Comparison of ENCODE assay signal across 31 mouse cellular contexts in the genomic region with DNA sequence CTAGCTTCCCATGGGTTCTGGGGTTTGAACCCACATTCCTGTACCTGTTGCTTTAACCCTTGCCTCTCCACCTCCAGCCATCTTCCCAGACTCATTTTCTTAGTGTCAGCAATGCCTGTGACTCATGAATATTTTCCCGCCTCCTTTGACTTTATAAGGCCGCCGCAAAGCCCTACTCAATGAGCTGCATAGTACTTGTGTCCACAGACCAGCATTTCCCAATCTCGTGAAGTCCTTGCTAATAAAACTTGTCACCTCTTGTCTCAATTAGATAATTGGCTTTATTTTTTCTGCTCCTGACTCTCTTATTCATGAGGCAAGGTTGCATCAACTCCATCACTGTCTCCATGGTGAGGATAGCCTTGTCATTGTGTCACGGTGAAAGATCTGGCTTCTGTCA. TPM values are rescaled to one million over a fixed set of nuclear protein-coding genes. Genes with fewer than 3 reads are reported as not detected.
"Had no signal": no experiment of that assay in that cellular context is flagged by ENCODE, and none has a peak within 500 bp of the region (broad histone marks: within the 10 kb centered on the region; RNA-seq: fewer than 3 reads in every experiment).

No protein-coding gene starts in this region.

- H3K4me2 ChIP-seq: embryonic facial prominence, embryonic 12.5 days; embryonic facial prominence, embryonic 13.5 days; embryonic facial prominence, embryonic 15.5 days; forebrain, embryonic 12.5 days; forebrain, embryonic 13.5 days; forebrain, embryonic 15.5 days had no signal

- ATAC-seq: forebrain, embryonic 13.5 days; forebrain, embryonic 14.5 days; forebrain, embryonic 15.5 days; forebrain, embryonic 16.5 days; forebrain, postnatal 0 days had no signal

- H3K4me1 ChIP-seq: embryonic facial prominence, embryonic 10.5 days; embryonic facial prominence, embryonic 12.5 days; embryonic facial prominence, embryonic 13.5 days; embryonic facial prominence, embryonic 15.5 days; forebrain, embryonic 10.5 days; forebrain, embryonic 12.5 days; forebrain, embryonic 13.5 days; forebrain, embryonic 15.5 days had no signal

- DNase-seq: cerebellum, adult 2 months; cerebellum, adult 8-10 months; cerebellum, adult 9-10 months; cerebellum, adult 9-11 months; cerebellum, postnatal 10 days; cerebellum, postnatal 14 days; cerebellum, postnatal 25 days; cerebellum, postnatal 36 days; embryo, embryonic 11 days; forebrain, postnatal 0 days; gastrocnemius, adult 2 months; gastrocnemius, postnatal 10 days; gastrocnemius, postnatal 14 days; gastrocnemius, postnatal 25 days; gastrocnemius, postnatal 36 days; heart, adult 18-20 months; heart, adult 2 months had no signal

- H3K27ac ChIP-seq: embryonic facial prominence, embryonic 10.5 days; embryonic facial prominence, embryonic 12.5 days; embryonic facial prominence, embryonic 13.5 days; embryonic facial prominence, embryonic 15.5 days; forebrain, embryonic 10.5 days; forebrain, embryonic 12.5 days; forebrain, embryonic 13.5 days; forebrain, embryonic 15.5 days; gastrocnemius, adult 2 months; heart, adult 2 months had no signal

- H3K27me3 ChIP-seq: embryonic facial prominence, embryonic 12.5 days; embryonic facial prominence, embryonic 13.5 days; embryonic facial prominence, embryonic 15.5 days; forebrain, embryonic 12.5 days; forebrain, embryonic 13.5 days; forebrain, embryonic 15.5 days had no signal

- H3K4me3 ChIP-seq: embryonic facial prominence, embryonic 10.5 days; embryonic facial prominence, embryonic 12.5 days; embryonic facial prominence, embryonic 13.5 days; embryonic facial prominence, embryonic 15.5 days; erythroblast, embryonic 14.5 days; forebrain, embryonic 10.5 days; forebrain, embryonic 12.5 days; forebrain, embryonic 13.5 days; forebrain, embryonic 15.5 days; gastrocnemius, adult 2 months; heart, adult 2 months had no signal

- H3K9me3 ChIP-seq: embryonic facial prominence, embryonic 10.5 days; embryonic facial prominence, embryonic 12.5 days; embryonic facial prominence, embryonic 13.5 days; embryonic facial prominence, embryonic 15.5 days; forebrain, embryonic 10.5 days; forebrain, embryonic 12.5 days; forebrain, embryonic 13.5 days; forebrain, embryonic 15.5 days had no signal

- H3K9ac ChIP-seq: embryonic facial prominence, embryonic 12.5 days; embryonic facial prominence, embryonic 13.5 days; embryonic facial prominence, embryonic 15.5 days; forebrain, embryonic 12.5 days; forebrain, embryonic 13.5 days; forebrain, embryonic 15.5 days; forebrain, postnatal 0 days had no signal

- H3K36me3 ChIP-seq: embryonic facial prominence, embryonic 10.5 days; embryonic facial prominence, embryonic 12.5 days; embryonic facial prominence, embryonic 13.5 days; embryonic facial prominence, embryonic 15.5 days; forebrain, embryonic 10.5 days; forebrain, embryonic 12.5 days; forebrain, embryonic 15.5 days had no signal

RNA-seq across cellular contexts. Expression of a gene that starts 30.5 kb away (rescaled TPM):
- total RNA-seq: common myeloid progenitor, adult 5-6 weeks; granulocyte monocyte progenitor cell, adult 5-6 weeks had no signal
- polyA plus RNA-seq: embryonic facial prominence, embryonic 10.5 days; embryonic facial prominence, embryonic 11.5 days; erythroblast, embryonic 14.5 days had no signal
